Mouse (Mus musculus) ovary, adult 10 weeks (tissue): ENCODE measurements around the gene Stk10. TPM values are rescaled to one million over a fixed set of nuclear protein-coding genes. Genes with fewer than 3 reads are reported as not detected.

ENCODE experiments used
- polyA plus RNA-seq: library from polyadenylated mRNA; stranded (reverse); fragments of 350-450 nt; fragmentation: Illumina TruSeq; extraction: RNeasy Lipid Tissue Mini Kit (QIAGEN cat#74804); gene quantifications from one replicate; pipeline ENCODE4 v1.2.3, GENCODE M21; 2014

Stk10 gene
- 1.9 TPM for polyA plus RNA-seq

GRCm38 (mm10) chr11:32532765-32533481 is at the start of gene Stk10:
Gene Stk10 (plus strand): TSS chr11:32533305.

GRCm38 (mm10) chr11:32531871-32532764 is 987 bp upstream of the Stk10 start, which contains the start of gene Efcab9:
Gene Efcab9 (minus strand): TSS chr11:32532081.

GRCm38 (mm10) chr11:32642249-32642876 is 109.3 kb downstream of the Stk10 start, which contains the start of gene Fbxw11:
Gene Fbxw11 (plus strand): TSS chr11:32642724.

Other genes with a start within 250 kb of the Stk10 start
- not detected for gene Hba-a1, start 249.8 kb upstream of the Stk10 start, polyA plus RNA-seq
- not detected for gene Hbq1b, start 246.3 kb upstream of the Stk10 start, polyA plus RNA-seq
- gene Hba-a2, start 236.8 kb upstream of the Stk10 start, polyA plus RNA-seq, result 19.6 TPM
- not detected for gene Hbq1a, start 233.2 kb upstream of the Stk10 start, polyA plus RNA-seq
- gene Sh3pxd2b, start 185.5 kb upstream of the Stk10 start, polyA plus RNA-seq, result 5.0 TPM
- gene Ubtd2, start 77.9 kb upstream of the Stk10 start, polyA plus RNA-seq, result 7.6 TPM
- 0.71 TPM for gene Efcab9, start 1.2 kb upstream of the Stk10 start, polyA plus RNA-seq
- 115 TPM for gene Fbxw11, start 109.4 kb downstream of the Stk10 start, polyA plus RNA-seq